Mouse (Mus musculus): ENCODE results near the gene Rflnb. TPM values are rescaled to one million over a fixed set of nuclear protein-coding genes. Genes with fewer than 3 reads are reported as not detected.

Gene Rflnb
- polyA plus RNA-seq, 1 experiment = not detected

GRCm38 (mm10) chr11:76056487-76056886, 28.9 kb upstream of the Rflnb start:
- TF ChIP-seq POLR2A (IDR thresholded peaks at IDR 0.05; ENCODE audit: borderline replicate concordance, low read depth, low read length) (no peak), CTCF (IDR thresholded peaks at IDR 0.05; ENCODE audit: low read depth, low read length) (no peak)
- no peak overlapping the region for H3K27ac ChIP-seq (ENCODE audit: insufficient read depth, low read depth, low read length)
- H3K4me1 ChIP-seq (ENCODE audit: control insufficient read depth, insufficient read depth, low read length) = no peaks in the 10 kb centered on the region
- H3K4me3 ChIP-seq (ENCODE audit: insufficient read depth, low read length) = no peak overlapping the region

DNA sequence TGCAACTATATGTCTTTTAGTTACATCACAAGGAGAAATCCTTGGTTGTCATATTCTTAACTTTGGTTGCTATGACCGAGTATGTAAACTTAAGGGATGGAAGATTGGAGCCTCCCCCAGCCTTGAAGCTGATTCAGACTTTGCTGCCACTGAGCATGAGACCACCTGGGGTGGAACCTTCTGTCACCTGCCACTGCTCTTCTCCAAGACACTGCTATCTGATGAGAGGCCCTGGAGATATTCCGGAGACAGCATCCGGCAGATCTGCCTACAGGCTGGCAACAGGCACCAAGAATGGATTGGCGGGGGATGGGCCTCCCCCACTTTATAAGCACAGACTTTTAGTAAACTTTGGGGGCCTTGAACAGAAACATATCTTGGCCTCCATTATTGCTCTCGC, 24.9 kb upstream of the Rflnb start:
- Histone ChIP-seq H3K4me1 (ENCODE audit: control insufficient read depth, insufficient read depth, low read length) (no peaks in the 10 kb centered on the region), H3K27ac (ENCODE audit: insufficient read depth, low read depth, low read length) (no peak overlapping the region), H3K4me3 (ENCODE audit: insufficient read depth, low read length) (no peak overlapping the region)
- TF ChIP-seq POLR2A (IDR thresholded peaks at IDR 0.05; ENCODE audit: borderline replicate concordance, low read depth, low read length) (no peak), CTCF (IDR thresholded peaks at IDR 0.05; ENCODE audit: low read depth, low read length) (no peak)

GRCm38 (mm10) chr11:76050967-76051512, 23.5 kb upstream of the Rflnb start:
- TF ChIP-seq POLR2A (IDR thresholded peaks at IDR 0.05; ENCODE audit: borderline replicate concordance, low read depth, low read length) = no peak
- no peak for TF ChIP-seq CTCF (IDR thresholded peaks at IDR 0.05; ENCODE audit: low read depth, low read length)
- Histone ChIP-seq H3K27ac (ENCODE audit: insufficient read depth, low read depth, low read length) (no peak overlapping the region), H3K4me1 (ENCODE audit: control insufficient read depth, insufficient read depth, low read length) (no peaks in the 10 kb centered on the region), H3K4me3 (ENCODE audit: insufficient read depth, low read length) (no peak overlapping the region)

DNA sequence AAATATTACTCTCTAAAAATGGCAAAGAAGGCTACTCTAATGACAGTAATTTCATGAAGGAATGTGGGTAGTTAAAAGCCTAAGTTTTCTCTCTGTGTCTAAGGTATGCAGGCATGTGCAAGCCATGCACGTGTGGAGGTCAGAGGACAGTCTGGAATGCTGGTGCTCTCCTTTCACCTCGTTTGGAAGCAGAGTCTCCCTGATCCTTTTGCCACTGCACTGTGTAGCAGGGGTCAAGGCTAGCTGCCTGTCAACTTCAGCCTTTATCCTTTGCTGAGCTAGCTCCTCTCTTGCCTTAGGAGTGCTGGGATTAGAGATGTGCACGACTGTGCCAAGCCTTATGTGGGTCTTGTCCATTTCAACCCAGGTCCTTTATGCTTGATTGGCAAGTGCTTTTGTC, 22.9 kb upstream of the Rflnb start:
- Histone ChIP-seq H3K4me1 (ENCODE audit: control insufficient read depth, insufficient read depth, low read length) (no peaks in the 10 kb centered on the region), H3K27ac (ENCODE audit: insufficient read depth, low read depth, low read length) (no peak overlapping the region), H3K4me3 (ENCODE audit: insufficient read depth, low read length) (no peak overlapping the region)
- TF ChIP-seq POLR2A (IDR thresholded peaks at IDR 0.05; ENCODE audit: borderline replicate concordance, low read depth, low read length) = no peak
- no peak for TF ChIP-seq CTCF (IDR thresholded peaks at IDR 0.05; ENCODE audit: low read depth, low read length)

GRCm38 (mm10) chr11:76045367-76045766, 17.8 kb upstream of the Rflnb start:
- H3K27ac ChIP-seq (ENCODE audit: insufficient read depth, low read depth, low read length) = no peak overlapping the region
- no peaks in the 10 kb centered on the region for H3K4me1 ChIP-seq (ENCODE audit: control insufficient read depth, insufficient read depth, low read length)
- TF ChIP-seq CTCF (IDR thresholded peaks at IDR 0.05; ENCODE audit: low read depth, low read length) (no peak), POLR2A (IDR thresholded peaks at IDR 0.05; ENCODE audit: borderline replicate concordance, low read depth, low read length) (no peak)
- H3K4me3 ChIP-seq (ENCODE audit: insufficient read depth, low read length) = no peak overlapping the region

DNA sequence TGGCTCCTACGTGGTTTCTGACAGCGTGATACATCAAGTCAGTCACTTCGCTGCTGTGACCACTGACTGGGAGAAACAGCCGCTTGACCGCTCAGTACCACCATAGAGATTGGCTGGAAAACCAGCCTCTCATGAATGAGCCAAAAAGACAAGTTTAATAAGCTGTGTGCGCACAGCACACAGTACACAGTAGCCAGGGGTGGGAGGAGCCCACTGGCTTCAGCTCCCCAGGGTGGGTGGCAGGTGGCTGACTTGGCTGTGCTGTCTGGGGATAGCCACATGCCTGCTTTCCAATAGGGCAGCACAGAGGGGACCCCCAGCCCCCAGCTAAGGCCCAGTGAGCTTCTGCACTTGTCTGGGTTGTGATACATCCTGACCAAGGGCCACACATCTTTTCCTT, 16.9 kb upstream of the Rflnb start:
- Histone ChIP-seq H3K4me1 (ENCODE audit: control insufficient read depth, insufficient read depth, low read length) (no peaks in the 10 kb centered on the region), H3K4me3 (ENCODE audit: insufficient read depth, low read length) (no peak overlapping the region), H3K27ac (ENCODE audit: insufficient read depth, low read depth, low read length) (no peak overlapping the region)
- TF ChIP-seq CTCF (IDR thresholded peaks at IDR 0.05; ENCODE audit: low read depth, low read length) = no peak
- no peak for TF ChIP-seq POLR2A (IDR thresholded peaks at IDR 0.05; ENCODE audit: borderline replicate concordance, low read depth, low read length)

DNA sequence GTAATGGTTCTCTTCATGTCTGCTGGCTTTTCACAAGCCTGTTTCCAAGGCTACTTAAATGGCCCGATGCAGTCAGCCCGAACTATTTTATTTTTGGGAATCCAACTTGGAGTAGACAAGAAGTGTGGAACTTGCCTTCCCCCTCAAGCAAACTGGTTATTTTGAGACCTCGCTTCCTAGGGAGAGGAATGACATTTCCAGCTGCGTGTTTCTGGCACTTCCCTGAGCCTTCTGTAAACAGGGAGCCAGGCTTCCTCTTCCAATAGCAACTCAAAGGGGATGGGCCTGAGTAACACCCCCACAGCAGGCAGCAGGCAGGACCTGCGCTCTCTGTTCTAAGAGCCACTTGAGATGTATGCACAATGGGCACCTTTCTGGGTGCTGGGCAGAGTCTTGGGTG, 15.3 kb upstream of the Rflnb start:
- Histone ChIP-seq H3K4me1 (ENCODE audit: control insufficient read depth, insufficient read depth, low read length) (no peaks in the 10 kb centered on the region), H3K27ac (ENCODE audit: insufficient read depth, low read depth, low read length) (no peak overlapping the region), H3K4me3 (ENCODE audit: insufficient read depth, low read length) (no peak overlapping the region)
- TF ChIP-seq CTCF (IDR thresholded peaks at IDR 0.05; ENCODE audit: low read depth, low read length) = no peak
- no peak for TF ChIP-seq POLR2A (IDR thresholded peaks at IDR 0.05; ENCODE audit: borderline replicate concordance, low read depth, low read length)

- no peak overlapping the region for H3K4me3 ChIP-seq (ENCODE audit: insufficient read depth, low read length)
- TF ChIP-seq CTCF (IDR thresholded peaks at IDR 0.05; ENCODE audit: low read depth, low read length) = no peak
- no peak for TF ChIP-seq POLR2A (IDR thresholded peaks at IDR 0.05; ENCODE audit: borderline replicate concordance, low read depth, low read length)
- no peaks in the 10 kb centered on the region for H3K4me1 ChIP-seq (ENCODE audit: control insufficient read depth, insufficient read depth, low read length)
- no peak overlapping the region for H3K27ac ChIP-seq (ENCODE audit: insufficient read depth, low read depth, low read length)
Observed at GRCm38 (mm10) chr11:76042041-76042638, 14.6 kb upstream of the Rflnb start.

DNA sequence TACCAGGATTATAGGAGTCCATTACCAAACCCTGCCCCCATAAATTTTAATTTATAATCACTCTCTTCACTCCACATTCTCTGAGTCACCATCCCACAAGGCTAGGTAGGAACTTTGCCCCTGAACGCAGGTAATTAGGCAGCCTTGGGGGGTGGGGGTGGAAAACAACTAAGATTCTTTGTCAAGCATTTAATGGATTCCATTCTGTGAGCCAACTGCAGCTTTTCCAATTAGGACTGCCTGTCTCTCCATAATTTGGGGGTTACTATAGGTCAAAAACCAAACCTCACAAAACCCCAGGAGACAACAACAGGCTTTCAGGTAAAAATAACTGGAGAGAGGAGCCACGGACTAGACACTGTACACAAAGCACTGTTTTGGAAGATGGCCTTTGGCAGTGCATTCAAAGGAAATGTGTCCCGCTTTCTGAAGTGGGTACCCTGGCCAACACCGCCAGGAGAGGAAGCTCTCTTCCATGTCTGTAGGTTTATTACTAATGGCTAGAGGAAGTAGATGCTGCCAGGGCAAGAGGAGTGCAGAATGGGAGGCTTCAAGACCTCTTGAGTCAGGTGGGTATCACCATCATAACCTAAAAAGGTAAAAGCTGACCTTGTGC, 13.3 kb upstream of the Rflnb start:
- H3K4me1 ChIP-seq (ENCODE audit: control insufficient read depth, insufficient read depth, low read length) = no peaks in the 10 kb centered on the region
- H3K4me3 ChIP-seq (ENCODE audit: insufficient read depth, low read length) = no peak overlapping the region
- H3K27ac ChIP-seq (ENCODE audit: insufficient read depth, low read depth, low read length) = no peak overlapping the region
- no peak for TF ChIP-seq POLR2A (IDR thresholded peaks at IDR 0.05; ENCODE audit: borderline replicate concordance, low read depth, low read length)
- no peak for TF ChIP-seq CTCF (IDR thresholded peaks at IDR 0.05; ENCODE audit: low read depth, low read length)

- no peak overlapping the region for H3K4me3 ChIP-seq (ENCODE audit: insufficient read depth, low read length)
- no peak overlapping the region for H3K27ac ChIP-seq (ENCODE audit: insufficient read depth, low read depth, low read length)
- H3K4me1 ChIP-seq (ENCODE audit: control insufficient read depth, insufficient read depth, low read length) = no peaks in the 10 kb centered on the region
- no peak for TF ChIP-seq CTCF (IDR thresholded peaks at IDR 0.05; ENCODE audit: low read depth, low read length)
Observed at GRCm38 (mm10) chr11:76040106-76040505, 12.5 kb upstream of the Rflnb start.

Data from bone marrow macrophage, adult 2 months (primary cell).